Mouse (Mus musculus) midbrain, embryonic 10.5 days (tissue): ENCODE data around the gene Bricd5. TPM values are rescaled to one million over a fixed set of nuclear protein-coding genes. Genes with fewer than 3 reads are reported as not detected.
A peak's percentile ranks its signal among the peaks of the same experiment; 100 is the strongest.

Source experiments
- DNase-seq: peaks from one replicate; pipeline ENCODE4 v3.0.0-alpha.2; 2017; ENCODE audit warnings: low spot score
- H3K27ac ChIP-seq: fragments of 300-500 bp; sonication (generic); replicated peaks from 2 replicates; pipeline ENCODE4 v1.5.1; 2016; ENCODE audit warnings: mild to moderate bottlenecking
- H3K27me3 ChIP-seq: fragments of 300-500 bp; sonication (generic); 2 replicates; pipeline ENCODE4 v1.6.1; 2016; ENCODE audit warnings: low read depth, mild to moderate bottlenecking; ENCODE audit not compliant: poor library complexity, severe bottlenecking
- H3K36me3 ChIP-seq: fragments of 300-500 bp; sonication (generic); 2 replicates; pipeline ENCODE4 v1.6.1; 2016; ENCODE audit warnings: mild to moderate bottlenecking, moderate library complexity
- H3K4me1 ChIP-seq: fragments of 300-500 bp; sonication (generic); 2 replicates; pipeline ENCODE4 v1.6.1; 2016
- H3K4me3 ChIP-seq: fragments of 300-500 bp; sonication (generic); 2 replicates; pipeline ENCODE4 v1.5.1; 2016; ENCODE audit warnings: mild to moderate bottlenecking, moderate library complexity
- H3K9me3 ChIP-seq: fragments of 300-500 bp; sonication (generic); replicated peaks from 2 replicates; pipeline ENCODE4 v1.6.1; 2016; ENCODE audit warnings: mild to moderate bottlenecking
- WGBS: fragments of 180-500 bp; shearing (Covaris S2); methylation state at CpG from one replicate; pipeline ENCODE4 v1.1.7; 2016; 5-methylcytosine and 5-hydroxymethylcytosine counted together
- polyA plus RNA-seq: library from polyadenylated mRNA; unstranded; fragments of >200 nt; fragmentation: Nextera tagmentation; extraction: Ambion mirVana; gene quantifications from 2 replicates; pipeline ENCODE4 v1.2.1, GENCODE M21; 2016

Gene Bricd5
- polyA plus RNA-seq, 1 experiment from 2014 or later: 0.22 TPM

- DNase-seq: no peak
- peaks cover 26% of the 10 kb centered on the region for H3K4me1 ChIP-seq
- H3K27me3 ChIP-seq: no peaks in the 10 kb centered on the region
- WGBS: 19% methylated on average over 7 of the region's 7 CpGs
- H3K9me3 ChIP-seq: no peaks in the 10 kb centered on the region
- H3K4me3 ChIP-seq: peak overlapping the region; percentile 95
- peak overlapping the region; percentile 93 for H3K27ac ChIP-seq
- H3K36me3 ChIP-seq: peaks cover 22% of the 10 kb centered on the region
These were observed 4.3 kb upstream of the Bricd5 start for GRCm38 (mm10) chr17:24469336-24469909.

- DNase-seq: peak; percentile 98
- Histone ChIP-seq H3K9me3 (no peaks in the 10 kb centered on the region), H3K27ac (peak within 1 kb of the TSS; percentile 93), H3K4me1 (peaks cover 26% of the 10 kb centered on the region), H3K4me3 (peak within 1 kb of the TSS; percentile 95), H3K27me3 (no peaks in the 10 kb centered on the region), H3K36me3 (peaks cover 28% of the 10 kb centered on the region)
- under 1% methylated on average over 75 of the region's 75 CpGs for WGBS
These were observed 3.6 kb upstream of the Bricd5 start, which contains the start of the genes E4f1 and Pgp for GRCm38 (mm10) chr17:24469910-24470602. E4f1 (minus strand) TSS chr17:24470313. Pgp (plus strand) TSS chr17:24470392.

GRCm38 (mm10) chr17:24470701-24471527 lies 2.8 kb upstream of the Bricd5 start:
- H3K4me1 ChIP-seq: peaks cover 26% of the 10 kb centered on the region
- peak overlapping the region; percentile 95 for H3K4me3 ChIP-seq
- H3K27me3 ChIP-seq: no peaks in the 10 kb centered on the region
- no peaks in the 10 kb centered on the region for H3K9me3 ChIP-seq
- no peak for DNase-seq
- peaks cover 37% of the 10 kb centered on the region for H3K36me3 ChIP-seq
- peak overlapping the region; percentile 93 for H3K27ac ChIP-seq
- WGBS: 1% methylated on average over 68 of the region's 68 CpGs

- Histone ChIP-seq H3K9me3 (no peaks in the 10 kb centered on the region), H3K27ac (no peak overlapping the region), H3K36me3 (peaks cover 53% of the 10 kb centered on the region), H3K4me1 (peaks cover 28% of the 10 kb centered on the region), H3K27me3 (no peaks in the 10 kb centered on the region), H3K4me3 (peak overlapping the region; percentile 95)
- WGBS: 91% methylated on average over 4 of the region's 4 CpGs
- DNase-seq: no peak
These were observed 1.2 kb upstream of the Bricd5 start for GRCm38 (mm10) chr17:24472512-24472911.

- no peak for DNase-seq
- no peak overlapping the region for H3K27ac ChIP-seq
- WGBS: 88% methylated on average over 5 of the region's 5 CpGs
These were observed 873 bp downstream of the Bricd5 start for GRCm38 (mm10) chr17:24474557-24474956.

GRCm38 (mm10) chr17:24475586-24475985 lies 1.9 kb downstream of the Bricd5 start:
- Histone ChIP-seq H3K4me3 (no peak overlapping the region), H3K36me3 (peaks cover 59% of the 10 kb centered on the region), H3K27ac (no peak overlapping the region), H3K4me1 (peaks cover 49% of the 10 kb centered on the region), H3K27me3 (no peaks in the 10 kb centered on the region), H3K9me3 (no peaks in the 10 kb centered on the region)
- DNase-seq: no peak
- WGBS: 94% methylated on average over 6 of the region's 6 CpGs

More at GRCm38 (mm10) chr17:24474557-24474956, 873 bp downstream of the Bricd5 start:
- peak overlapping the region; percentile 23; the same call in 1 of the 2 replicates for H3K4me3 ChIP-seq
- H3K27me3 ChIP-seq: no peaks in the 10 kb centered on the region
- H3K4me1 ChIP-seq: peaks cover 40% of the 10 kb centered on the region
- no peaks in the 10 kb centered on the region for H3K9me3 ChIP-seq
- H3K36me3 ChIP-seq: peaks cover 59% of the 10 kb centered on the region

- no peak for DNase-seq
- Histone ChIP-seq H3K27me3 (no peaks in the 10 kb centered on the region), H3K4me1 (peaks cover 43% of the 10 kb centered on the region), H3K36me3 (peaks cover 59% of the 10 kb centered on the region), H3K27ac (no peak overlapping the region), H3K9me3 (no peaks in the 10 kb centered on the region), H3K4me3 (no peak overlapping the region)
- WGBS: 95% methylated on average over 10 of the region's 10 CpGs
These were observed 2.5 kb downstream of the Bricd5 start for GRCm38 (mm10) chr17:24476022-24476776.

GRCm38 (mm10) chr17:24477053-24477984 lies 3.6 kb downstream of the Bricd5 start:
- H3K27me3 ChIP-seq: no peaks in the 10 kb centered on the region
- WGBS: 95% methylated on average over 20 of the region's 20 CpGs
- no peak overlapping the region for H3K27ac ChIP-seq
- no peak for DNase-seq
- peaks cover 58% of the 10 kb centered on the region for H3K36me3 ChIP-seq
- peaks cover 32% of the 10 kb centered on the region for H3K4me1 ChIP-seq
- no peaks in the 10 kb centered on the region for H3K9me3 ChIP-seq
- peak overlapping the region; percentile 87 for H3K4me3 ChIP-seq

- H3K4me1 ChIP-seq: peaks cover 24% of the 10 kb centered on the region
- H3K27ac ChIP-seq: peak overlapping the region; percentile 98
- no peaks in the 10 kb centered on the region for H3K27me3 ChIP-seq
- 58% methylated on average over 11 of the region's 11 CpGs for WGBS
- H3K4me3 ChIP-seq: peak overlapping the region; percentile 87
- H3K36me3 ChIP-seq: peaks cover 50% of the 10 kb centered on the region
- no peak for DNase-seq
- no peaks in the 10 kb centered on the region for H3K9me3 ChIP-seq
These were observed 4.4 kb downstream of the Bricd5 start for GRCm38 (mm10) chr17:24477985-24478600.

- Histone ChIP-seq H3K9me3 (no peaks in the 10 kb centered on the region), H3K4me1 (peaks cover 24% of the 10 kb centered on the region), H3K36me3 (peaks cover 43% of the 10 kb centered on the region), H3K27ac (peak within 1 kb of the TSS; percentile 98), H3K27me3 (no peaks in the 10 kb centered on the region), H3K4me3 (peak within 1 kb of the TSS; percentile 87)
- under 1% methylated on average over 48 of the region's 48 CpGs for WGBS
- peak; percentile 98 for DNase-seq
These were observed 5.1 kb downstream of the Bricd5 start, which contains the start of gene Mlst8 for GRCm38 (mm10) chr17:24478663-24479380. Mlst8 (minus strand) TSS chr17:24479078.
